Mouse (Mus musculus) MEL (cell line): ENCODE results near the gene Zfp276.

Experiments
- CTCF ChIP-seq, 3 experiments: IDR thresholded peaks in 2 of 3; conservative IDR thresholded peaks in 1 of 3; 2 replicates each; pipeline ENCODE4 v1.5.1; 2011 to 2012; ENCODE audit warnings: low read length in 3 of 3, low read depth in 2 of 3, mild to moderate bottlenecking in 2 of 3, improper control_type of control experiment in 1 of 3, inconsistent platforms in 1 of 3, mixed read lengths in 1 of 3, moderate library complexity in 1 of 3; ENCODE audit not compliant: control insufficient read depth in 1 of 3, insufficient read depth in 1 of 3, poor library complexity in 1 of 3, severe bottlenecking in 1 of 3
- ETS1 ChIP-seq: IDR thresholded peaks from 2 replicates; pipeline ENCODE4 v1.6.1; 2012; ENCODE audit warnings: low read depth, mild to moderate bottlenecking, inconsistent platforms, low read length, improper control_type of control experiment, moderate library complexity
- GATA1 ChIP-seq: IDR thresholded peaks from 2 replicates; pipeline ENCODE4 v1.6.1; 2011; ENCODE audit warnings: low read depth, low read length, improper control_type of control experiment
- MAFK ChIP-seq: IDR thresholded peaks from 2 replicates; pipeline ENCODE4 v1.6.1; 2011; ENCODE audit warnings: low read depth, mild to moderate bottlenecking, low read length, improper control_type of control experiment, borderline replicate concordance
- MYC ChIP-seq: IDR thresholded peaks from 2 replicates; pipeline ENCODE4 v1.6.1; 2011; ENCODE audit warnings: low read depth, mild to moderate bottlenecking, low read length, improper control_type of control experiment, moderate library complexity
- POLR2A ChIP-seq, 2 experiments: IDR thresholded peaks; 2 replicates each; pipeline ENCODE4 v1.6.1; 2011 to 2012; ENCODE audit warnings: low read length in 2 of 2, mild to moderate bottlenecking in 2 of 2, control low read depth in 1 of 2, improper control_type of control experiment in 1 of 2, low read depth in 1 of 2, moderate library complexity in 1 of 2; ENCODE audit not compliant: control insufficient read depth in 1 of 2, insufficient read depth in 1 of 2, poor library complexity in 1 of 2
- TAL1 ChIP-seq: IDR thresholded peaks from 2 replicates; pipeline ENCODE4 v1.6.1; 2012; ENCODE audit warnings: mild to moderate bottlenecking, inconsistent platforms, low read length, moderate library complexity, mixed read lengths
- TBP ChIP-seq: IDR thresholded peaks from 2 replicates; pipeline ENCODE4 v1.8.0; 2011; ENCODE audit warnings: low read depth, low read length, improper control_type of control experiment
- ZC3H11A ChIP-seq: IDR thresholded peaks from 2 replicates; pipeline ENCODE4 v1.6.1; 2012; ENCODE audit warnings: low read depth, mild to moderate bottlenecking, inconsistent platforms, low read length, improper control_type of control experiment

DNA sequence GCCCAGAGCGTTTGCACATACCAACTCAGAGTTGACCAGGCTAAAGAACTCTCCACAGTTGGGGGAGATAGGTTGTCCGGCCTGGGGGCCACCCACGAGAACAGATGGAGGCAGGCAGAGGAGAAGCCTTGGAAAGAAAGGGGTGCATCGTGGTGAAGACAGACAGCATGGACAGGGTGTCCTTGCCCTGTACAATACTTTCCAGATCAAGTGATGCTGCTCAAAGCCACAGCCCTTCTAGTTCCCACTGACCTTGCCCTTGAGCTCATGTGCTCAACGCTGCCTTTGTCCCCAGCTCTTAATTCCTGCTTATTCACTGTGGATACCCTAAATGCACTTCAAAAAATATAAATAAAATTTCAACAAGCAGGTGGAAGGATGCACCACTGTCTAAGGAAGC, 20.5 kb downstream of the Zfp276 start:
- TF ChIP-seq POLR2A (IDR thresholded peaks at IDR 0.05; ENCODE audit: control insufficient read depth in 1 of 2, insufficient read depth in 1 of 2, low read depth in 1 of 2, low read length in 2 of 2, poor library complexity in 1 of 2) (no peak), MYC (no peak), TBP (no peak), CTCF (IDR thresholded peaks at IDR 0.05 in 2 of 3, conservative IDR thresholded peaks at IDR 0.05 in 1 of 3; ENCODE audit: control insufficient read depth in 1 of 3, insufficient read depth in 1 of 3, low read depth in 2 of 3, low read length in 3 of 3, poor library complexity in 1 of 3, severe bottlenecking in 1 of 3) (no peak), TAL1 (no peak), ZC3H11A (no peak), MAFK (no peak), ETS1 (no peak), GATA1 (no peak)
